Mouse (Mus musculus) liver, embryonic 14.5 days (tissue): ENCODE data around the gene Ror1.

Experiments used
- CTCF ChIP-seq: IDR thresholded peaks from 2 replicates; pipeline ENCODE4 v1.5.1; 2016; ENCODE audit warnings: antibody characterized with exemption, low read depth, control low read depth
- EP300 ChIP-seq: IDR thresholded peaks from 2 replicates; pipeline ENCODE4 v1.6.1; 2016; ENCODE audit warnings: antibody characterized with exemption, low read depth

GRCm38 (mm10) chr4:100350106-100350795 lies 254.7 kb downstream of the Ror1 start:
- TF ChIP-seq CTCF (no peak), EP300 (no peak)
